Mouse (Mus musculus): ENCODE results near the gene Cd247. TPM values are rescaled to one million over a fixed set of nuclear protein-coding genes. Genes with fewer than 3 reads are reported as not detected.

Gene Cd247
- polyA plus RNA-seq, 1 experiment from 2014 or later, result 0.13 TPM

- DNase-seq (no peak), ATAC-seq (no peak)
- WGBS (ENCODE audit: insufficient replicate concordance), result 68% methylated on average over 11 of the region's 11 CpGs
- Histone ChIP-seq H3K4me2 (ENCODE audit: low read depth, low read length) (no peak overlapping the region), H3K4me3 (ENCODE audit: low read depth, low read length) (no peak overlapping the region), H3K27ac (ENCODE audit: low read depth) (no peak overlapping the region), H3K9ac (replicated peaks) (no peak overlapping the region), H3K9me3 (ENCODE audit: low read length) (no peaks in the 10 kb centered on the region), H3K36me3 (replicated peaks; ENCODE audit: insufficient read depth, low read length) (no peaks in the 10 kb centered on the region), H3K4me1 (ENCODE audit: insufficient read depth) (no peaks in the 10 kb centered on the region), H3K27me3 (ENCODE audit: insufficient read depth, low read length) (0 out of 2 replicates have a peak, but pooled peaks cover 2% of the 10 kb centered on the region)
- TF ChIP-seq CTCF (IDR thresholded peaks at IDR 0.05; ENCODE audit: low read depth), result no peak
- no peak for TF ChIP-seq EP300 (IDR thresholded peaks at IDR 0.05; ENCODE audit: low read depth)
These were observed 2.2 kb upstream of the Cd247 start for GRCm38 (mm10) chr1:165786296-165786695.

GRCm38 (mm10) chr1:165789066-165789660, 682 bp downstream of the Cd247 start:
- H3K27ac ChIP-seq (ENCODE audit: low read depth), result no peak overlapping the region
- no peak overlapping the region for H3K4me3 ChIP-seq (ENCODE audit: low read depth, low read length)

GRCm38 (mm10) chr1:165789963-165790362, 1.5 kb downstream of the Cd247 start:
- 83% methylated on average over 6 of the region's 6 CpGs for WGBS (ENCODE audit: insufficient replicate concordance)
- H3K4me1 ChIP-seq (ENCODE audit: insufficient read depth), result no peaks in the 10 kb centered on the region
- H3K36me3 ChIP-seq (replicated peaks; ENCODE audit: insufficient read depth, low read length), result no peaks in the 10 kb centered on the region
- TF ChIP-seq CTCF (IDR thresholded peaks at IDR 0.05; ENCODE audit: low read depth), result no peak
- no peak for TF ChIP-seq EP300 (IDR thresholded peaks at IDR 0.05; ENCODE audit: low read depth)
- H3K27ac ChIP-seq (ENCODE audit: low read depth), result no peak overlapping the region
- ATAC-seq (no peak), DNase-seq (no peak)
- no peak overlapping the region for H3K9ac ChIP-seq (replicated peaks)
- H3K9me3 ChIP-seq (ENCODE audit: low read length), result no peaks in the 10 kb centered on the region
- no peaks in the 10 kb centered on the region for H3K27me3 ChIP-seq (ENCODE audit: insufficient read depth, low read length)
- no peak overlapping the region for H3K4me2 ChIP-seq (ENCODE audit: low read depth, low read length)
- H3K4me3 ChIP-seq (ENCODE audit: low read depth, low read length), result no peak overlapping the region

More at GRCm38 (mm10) chr1:165789066-165789660, 682 bp downstream of the Cd247 start:
- no peak overlapping the region for H3K4me2 ChIP-seq (ENCODE audit: low read depth, low read length)
- DNase-seq (no peak), ATAC-seq (no peak)
- H3K4me1 ChIP-seq (ENCODE audit: insufficient read depth), result no peaks in the 10 kb centered on the region
- no peaks in the 10 kb centered on the region for H3K9me3 ChIP-seq (ENCODE audit: low read length)
- no peaks in the 10 kb centered on the region for H3K36me3 ChIP-seq (replicated peaks; ENCODE audit: insufficient read depth, low read length)
- H3K9ac ChIP-seq (replicated peaks), result no peak overlapping the region
- TF ChIP-seq EP300 (IDR thresholded peaks at IDR 0.05; ENCODE audit: low read depth), result no peak
- TF ChIP-seq CTCF (IDR thresholded peaks at IDR 0.05; ENCODE audit: low read depth), result no peak
- H3K27me3 ChIP-seq (ENCODE audit: insufficient read depth, low read length), result no peaks in the 10 kb centered on the region
- 82% methylated on average over 17 of the region's 17 CpGs for WGBS (ENCODE audit: insufficient replicate concordance)

GRCm38 (mm10) chr1:165790461-165791210, 2.2 kb downstream of the Cd247 start:
- 88% methylated on average over 17 of the region's 17 CpGs for WGBS (ENCODE audit: insufficient replicate concordance)
- H3K4me2 ChIP-seq (ENCODE audit: low read depth, low read length), result no peak overlapping the region
- H3K9me3 ChIP-seq (ENCODE audit: low read length), result no peaks in the 10 kb centered on the region
- no peak overlapping the region for H3K27ac ChIP-seq (ENCODE audit: low read depth)
- H3K9ac ChIP-seq (replicated peaks), result no peak overlapping the region
- DNase-seq (no peak), ATAC-seq (no peak)
- H3K27me3 ChIP-seq (ENCODE audit: insufficient read depth, low read length), result no peaks in the 10 kb centered on the region
- TF ChIP-seq EP300 (IDR thresholded peaks at IDR 0.05; ENCODE audit: low read depth) (no peak), CTCF (IDR thresholded peaks at IDR 0.05; ENCODE audit: low read depth) (no peak)
- H3K36me3 ChIP-seq (replicated peaks; ENCODE audit: insufficient read depth, low read length), result no peaks in the 10 kb centered on the region
- no peak overlapping the region for H3K4me3 ChIP-seq (ENCODE audit: low read depth, low read length)
- no peaks in the 10 kb centered on the region for H3K4me1 ChIP-seq (ENCODE audit: insufficient read depth)

DNA sequence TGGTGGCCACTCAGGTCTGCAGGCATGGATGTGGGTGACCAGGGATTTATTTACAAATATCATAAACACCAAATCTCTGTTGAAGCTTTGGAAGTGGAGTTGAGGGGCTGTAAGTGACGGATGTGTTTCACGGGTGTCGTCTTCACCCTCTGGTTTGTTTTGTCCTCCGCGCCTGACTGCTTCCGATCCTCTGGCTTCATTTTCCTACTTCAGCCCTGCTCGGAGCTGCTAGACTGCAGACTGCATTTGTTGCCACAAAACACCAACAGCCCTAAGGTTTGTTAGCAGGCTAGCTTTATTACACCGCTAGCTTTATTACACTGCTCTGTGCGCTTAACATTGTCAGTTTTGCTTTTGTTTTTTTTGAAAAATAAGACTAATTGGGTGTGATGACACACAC, 2.9 kb downstream of the Cd247 start:
- WGBS (ENCODE audit: insufficient replicate concordance), result 92% methylated on average over 9 of the region's 9 CpGs
- Histone ChIP-seq H3K36me3 (replicated peaks; ENCODE audit: insufficient read depth, low read length) (no peaks in the 10 kb centered on the region), H3K4me2 (ENCODE audit: low read depth, low read length) (no peak overlapping the region), H3K27me3 (ENCODE audit: insufficient read depth, low read length) (no peaks in the 10 kb centered on the region), H3K4me3 (ENCODE audit: low read depth, low read length) (no peak overlapping the region), H3K9me3 (ENCODE audit: low read length) (no peaks in the 10 kb centered on the region), H3K27ac (ENCODE audit: low read depth) (no peak overlapping the region), H3K4me1 (ENCODE audit: insufficient read depth) (no peaks in the 10 kb centered on the region), H3K9ac (replicated peaks) (no peak overlapping the region)
- no peak for ATAC-seq
- TF ChIP-seq CTCF (IDR thresholded peaks at IDR 0.05; ENCODE audit: low read depth) (no peak), EP300 (IDR thresholded peaks at IDR 0.05; ENCODE audit: low read depth) (no peak)
- no peak for DNase-seq

DNA sequence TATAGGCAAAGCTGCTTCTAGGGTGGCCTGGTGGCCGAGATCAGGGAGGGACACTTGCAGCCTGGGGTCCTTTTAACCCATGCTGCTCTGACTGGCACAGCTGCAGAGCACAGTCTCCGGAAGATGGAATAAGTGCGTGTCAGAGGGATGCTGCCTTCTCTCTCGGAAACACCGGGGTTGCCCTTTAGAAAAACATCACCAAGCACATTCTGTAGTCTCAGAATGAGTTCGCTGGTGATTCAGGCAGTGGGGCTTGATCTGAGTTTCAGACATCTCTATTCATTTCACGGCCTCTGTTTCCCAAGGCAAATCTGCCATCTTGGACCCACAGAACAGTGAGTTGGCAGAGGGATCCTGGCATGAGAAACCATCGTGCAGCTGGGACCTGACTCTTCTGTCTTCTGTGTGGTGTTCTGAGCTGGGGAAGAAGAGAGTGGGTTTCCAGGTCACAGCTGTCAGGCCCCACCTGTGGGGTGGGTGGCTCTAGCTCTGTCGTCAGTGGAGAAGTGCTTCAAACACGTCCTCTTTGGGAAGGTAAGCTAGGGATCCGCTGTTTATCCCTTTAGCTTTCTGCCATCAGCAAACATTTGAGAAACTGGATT, 13.3 kb downstream of the Cd247 start:
- no peak for ATAC-seq
- Histone ChIP-seq H3K4me1 (ENCODE audit: insufficient read depth) (no peaks in the 10 kb centered on the region), H3K36me3 (replicated peaks; ENCODE audit: insufficient read depth, low read length) (no peaks in the 10 kb centered on the region), H3K9me3 (ENCODE audit: low read length) (no peaks in the 10 kb centered on the region), H3K4me3 (ENCODE audit: low read depth, low read length) (no peak overlapping the region), H3K27ac (ENCODE audit: low read depth) (no peak overlapping the region), H3K4me2 (ENCODE audit: low read depth, low read length) (no peak overlapping the region), H3K9ac (replicated peaks) (no peak overlapping the region), H3K27me3 (ENCODE audit: insufficient read depth, low read length) (no peaks in the 10 kb centered on the region)
- DNase-seq, result no peak
- TF ChIP-seq EP300 (IDR thresholded peaks at IDR 0.05; ENCODE audit: low read depth) (no peak), CTCF (IDR thresholded peaks at IDR 0.05; ENCODE audit: low read depth) (no peak)
- 80% methylated on average over 11 of the region's 11 CpGs for WGBS (ENCODE audit: insufficient replicate concordance)

Data from liver, postnatal 0 days (tissue).